Mouse (Mus musculus) kidney, adult 9 months (tissue): ENCODE measurements around the gene Ammecr1.

ENCODE experiments used
- DNase-seq: peaks from one replicate; pipeline ENCODE4 v3.0.0; 2022

Ammecr1 gene

GRCm38 (mm10) chrX:142827644-142828043 lies 138.9 kb downstream of the Ammecr1 start:
- DNase-seq, result no peak

DNA sequence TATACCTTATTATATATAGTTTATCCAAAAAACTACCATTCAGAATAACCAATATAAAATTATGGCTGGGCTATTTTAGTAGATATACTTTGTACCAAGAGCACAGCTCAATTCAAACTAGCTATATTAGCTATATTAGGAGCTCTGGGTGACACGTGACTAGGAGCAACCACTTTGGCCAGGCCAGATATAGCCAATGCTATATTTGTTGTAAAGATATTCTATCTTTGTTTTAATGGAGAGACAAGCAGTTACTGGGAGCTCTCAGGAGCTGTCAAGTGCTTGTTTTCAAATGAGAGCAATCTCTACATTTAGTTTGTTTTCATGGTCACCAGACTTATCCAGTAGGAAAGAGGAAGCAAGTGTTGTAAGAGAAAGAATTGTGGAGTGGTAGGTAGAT lies 141.2 kb downstream of the Ammecr1 start:
- no peak for DNase-seq

GRCm38 (mm10) chrX:142821846-142822245 lies 144.7 kb downstream of the Ammecr1 start:
- peak; percentile 17 for DNase-seq

DNA sequence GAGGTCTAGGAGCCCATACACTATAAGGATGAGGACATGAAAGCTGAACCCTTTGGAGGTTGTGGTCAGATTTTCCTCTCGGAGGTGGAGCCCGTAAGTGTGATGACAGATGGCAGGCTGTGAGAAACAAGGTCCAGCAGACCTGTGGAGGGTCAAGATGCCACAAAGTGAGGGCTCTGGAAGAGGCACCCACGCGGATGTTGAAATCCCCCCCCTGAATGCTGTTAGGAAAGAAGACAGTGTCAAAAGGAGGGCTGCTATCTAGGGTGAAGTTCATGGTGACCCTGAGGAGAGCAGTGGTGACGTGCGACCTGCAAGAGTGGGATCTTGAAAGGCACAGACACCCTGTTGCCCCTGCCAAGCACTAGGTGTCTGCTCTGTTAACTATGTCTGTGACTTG lies 145.3 kb downstream of the Ammecr1 start:
- DNase-seq, result no peak

GRCm38 (mm10) chrX:142818057-142818682 lies 148.4 kb downstream of the Ammecr1 start:
- peak; percentile 49 for DNase-seq

DNA sequence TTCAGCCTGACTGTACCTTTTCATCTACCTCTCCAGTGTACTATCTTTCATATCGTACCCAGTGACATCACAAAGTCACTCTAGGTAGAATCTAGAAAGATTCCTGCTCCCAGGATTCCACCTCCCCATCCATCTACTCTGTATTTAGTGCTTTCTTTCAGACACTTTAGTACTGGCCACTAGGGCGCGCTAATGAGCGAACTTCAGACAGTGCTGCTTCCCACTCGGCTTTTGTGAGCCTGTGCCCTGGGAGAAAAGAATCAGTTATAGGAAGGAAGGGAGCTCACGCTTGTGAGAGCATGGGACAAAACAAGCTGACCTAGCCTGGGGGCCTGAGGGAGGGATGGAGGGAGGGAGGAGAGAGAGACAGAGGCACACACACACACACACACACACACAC lies 153.4 kb downstream of the Ammecr1 start:
- peak; percentile 18 for DNase-seq

GRCm38 (mm10) chrX:142808411-142808810 lies 158.1 kb downstream of the Ammecr1 start:
- DNase-seq, result peak; percentile 60

DNA sequence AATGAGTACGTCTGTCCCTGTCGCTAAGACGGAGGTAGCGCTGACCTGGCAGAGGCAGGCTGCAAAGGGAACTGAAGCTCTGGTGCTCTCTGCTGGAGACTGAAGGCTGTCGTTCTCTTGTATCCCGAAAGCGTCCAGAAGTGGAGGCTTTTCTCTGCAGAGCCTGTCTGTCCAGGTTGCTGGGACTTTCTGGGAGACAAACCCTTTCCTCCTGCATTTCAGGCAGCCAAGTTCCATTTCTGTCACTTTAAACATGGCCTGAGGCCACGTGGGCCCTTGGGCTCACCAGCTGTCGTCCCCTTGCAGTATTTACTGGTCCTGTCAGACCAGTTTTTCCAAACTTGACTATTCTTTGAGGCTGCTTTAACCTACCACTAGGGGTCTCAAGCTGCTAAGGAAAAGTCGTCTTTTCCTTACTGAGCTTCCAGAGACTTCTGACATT lies 159.9 kb downstream of the Ammecr1 start:
- DNase-seq, result peak; percentile 27

DNA sequence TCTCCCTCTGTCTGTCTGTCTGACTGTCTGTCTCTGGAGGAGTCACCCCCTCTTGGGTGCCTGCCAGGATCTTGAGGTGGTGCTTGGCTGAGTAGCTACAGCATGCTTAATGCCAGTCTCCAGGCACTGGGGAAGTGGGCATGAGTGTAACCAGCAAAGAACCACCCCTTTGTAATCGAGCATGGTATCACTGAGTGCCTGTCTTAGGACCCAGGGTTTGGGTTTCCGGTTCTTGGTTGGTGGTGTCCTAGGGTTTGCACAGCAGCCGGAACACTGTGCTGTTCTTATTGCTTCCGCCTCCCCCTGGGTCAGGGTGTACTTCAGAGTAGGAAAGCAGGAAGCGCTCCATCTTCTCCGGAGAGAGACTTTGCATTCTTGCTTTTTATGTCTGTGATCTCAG lies 160.4 kb downstream of the Ammecr1 start:
- DNase-seq, result peak; percentile 21

DNA sequence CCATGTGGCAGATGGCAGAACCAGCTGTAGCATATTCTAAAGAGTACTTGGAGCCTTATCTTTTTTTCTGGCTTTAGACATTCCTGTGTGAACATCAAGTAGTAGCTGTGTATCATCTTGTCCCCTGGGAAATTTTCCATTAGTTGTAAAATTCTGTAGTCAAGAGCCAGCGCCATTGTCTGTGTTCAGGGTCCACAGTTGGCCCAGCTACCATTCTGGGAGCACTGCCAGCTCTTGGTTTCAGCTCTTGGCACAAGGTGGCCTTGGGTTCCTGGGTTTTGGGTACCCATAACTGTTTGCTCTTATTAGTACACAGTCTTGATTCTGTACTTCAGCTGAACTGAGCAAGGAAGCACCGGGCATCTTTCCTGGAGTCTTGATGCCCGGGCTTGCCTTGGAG lies 161.9 kb downstream of the Ammecr1 start:
- peak; percentile 5 for DNase-seq
